Mouse (Mus musculus) erythroblast, embryonic 14.5 days (primary cell): ENCODE results near the gene Hk2.
"Not testable (repeated sequence)": the region's sequence is repeated elsewhere in the genome, so short reads cannot be mapped to it uniquely, and the experiment has no call there.

Experiments
- GATA1 ChIP-seq: IDR thresholded peaks from 2 replicates; pipeline ENCODE4 v1.6.1; 2012; ENCODE audit warnings: low read length, inconsistent platforms, mixed read lengths
- TAL1 ChIP-seq: IDR thresholded peaks from 3 replicates; pipeline ENCODE4 v1.6.1; 2012; ENCODE audit warnings: low read length, inconsistent platforms, mixed read lengths

DNA sequence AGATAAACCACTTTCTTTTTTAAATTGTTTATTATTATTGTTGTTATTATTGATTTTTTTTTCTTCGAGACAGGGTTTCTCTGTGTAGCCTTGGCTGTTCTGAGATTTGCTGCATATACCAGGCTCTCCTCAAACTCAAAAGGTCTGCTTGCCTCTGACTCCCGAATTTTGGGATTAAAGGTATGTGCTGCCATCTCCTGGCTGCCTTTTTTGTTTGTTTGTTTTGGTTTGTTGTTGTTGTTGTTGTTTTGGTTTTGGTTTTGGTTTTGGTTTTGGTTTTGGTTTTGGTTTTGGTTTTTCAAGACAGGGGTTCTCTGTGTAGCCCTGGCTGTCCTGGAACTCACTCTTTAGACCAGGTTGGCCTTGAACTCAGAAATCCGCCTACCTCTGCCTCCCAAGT, 96.6 kb downstream of the Hk2 start:
- not testable (repeated sequence) for TF ChIP-seq GATA1, TAL1
